In genomic region chr5:42977108-42977507, GRCm38 (mm10) we compare ENCODE assay signal across 21 mouse cellular contexts.
DNase-seq lines count a peak whose midpoint lies in the region; ATAC-seq lines count a peak whose summit lies in the region.
"Had no signal": no experiment of that assay in that cellular context is flagged by ENCODE, and none has a peak within 500 bp of the region (broad histone marks: within the 10 kb centered on the region; RNA-seq: fewer than 3 reads in every experiment).

No protein-coding gene starts in this region.

- no peak overlapping the region for H3K4me2 ChIP-seq in forebrain, embryonic 12.5 days
- no peak overlapping the region for H3K4me2 ChIP-seq in hindbrain, embryonic 16.5 days (ENCODE audit: low read length)
- H3K4me2 ChIP-seq: embryonic facial prominence, embryonic 12.5 days had no signal

- no peak overlapping the region for H3K27ac ChIP-seq in forebrain, embryonic 12.5 days
- no peak overlapping the region for H3K27ac ChIP-seq in hindbrain, embryonic 16.5 days (ENCODE audit: low read depth, low read length)
- H3K27ac ChIP-seq: embryonic facial prominence, embryonic 10.5 days; embryonic facial prominence, embryonic 12.5 days had no signal

- H3K9me3 ChIP-seq in forebrain, embryonic 12.5 days: no peaks in the 10 kb centered on the region
- H3K9me3 ChIP-seq in hindbrain, embryonic 16.5 days (ENCODE audit: control insufficient read depth, low read length): no peaks in the 10 kb centered on the region
- H3K9me3 ChIP-seq: embryonic facial prominence, embryonic 10.5 days; embryonic facial prominence, embryonic 12.5 days had no signal

- peak; percentile 88 for DNase-seq in 416B (ENCODE audit: low read depth)
- DNase-seq in MEL-GATA-1-ER (ENCODE audit: extremely low read depth, low read depth): peak; percentile 19
- no peak for DNase-seq in testis, postnatal 14 days (ENCODE audit: low spot score)
- DNase-seq in kidney, postnatal 4 days: no peak
- DNase-seq: adrenal gland, adult 2 months; adrenal gland, postnatal 10 days; adrenal gland, postnatal 25 days; cerebellum, adult 11 months; cerebellum, adult 18-20 months; cerebellum, adult 8-10 months; cerebellum, adult 9-11 months; cerebellum, postnatal 14 days; cerebellum, postnatal 36 days had no signal

- no peak overlapping the region for H3K4me3 ChIP-seq in forebrain, embryonic 12.5 days (replicated peaks)
- H3K4me3 ChIP-seq in hindbrain, embryonic 16.5 days (ENCODE audit: low read length): no peak overlapping the region
- H3K4me3 ChIP-seq: embryonic facial prominence, embryonic 10.5 days; embryonic facial prominence, embryonic 12.5 days had no signal

- WGBS in forebrain, embryonic 12.5 days: 87% methylated on average over 4 of the region's 4 CpGs
- WGBS in hindbrain, embryonic 16.5 days: 92% methylated on average over 4 of the region's 4 CpGs

- H3K9ac ChIP-seq in forebrain, embryonic 12.5 days: no peak overlapping the region
- no peak overlapping the region for H3K9ac ChIP-seq in hindbrain, embryonic 16.5 days (ENCODE audit: low read depth, low read length)
- H3K9ac ChIP-seq: embryonic facial prominence, embryonic 12.5 days had no signal

- H3K27me3 ChIP-seq in forebrain, embryonic 12.5 days: no peaks in the 10 kb centered on the region
- no peaks in the 10 kb centered on the region for H3K27me3 ChIP-seq in hindbrain, embryonic 16.5 days (replicated peaks; ENCODE audit: control insufficient read depth, insufficient read depth, low read length)
- H3K27me3 ChIP-seq: embryonic facial prominence, embryonic 12.5 days had no signal

- peak; percentile 97 for ATAC-seq in granulocyte monocyte progenitor cell, adult 5-6 weeks (replicated peaks; ENCODE audit: poor library complexity, severe bottlenecking)
- ATAC-seq in megakaryocyte progenitor cell, adult 5-6 weeks (replicated peaks; ENCODE audit: poor library complexity): peak; percentile 94
- ATAC-seq in forebrain, embryonic 12.5 days (ENCODE audit: low FRiP score): no peak
- no peak for ATAC-seq in hindbrain, embryonic 16.5 days
- ATAC-seq: forebrain, embryonic 14.5 days; forebrain, embryonic 16.5 days had no signal

- H3K36me3 ChIP-seq in forebrain, embryonic 12.5 days (replicated peaks): no peaks in the 10 kb centered on the region
- no peaks in the 10 kb centered on the region for H3K36me3 ChIP-seq in hindbrain, embryonic 16.5 days (ENCODE audit: control insufficient read depth, insufficient read depth, low read length)
- H3K36me3 ChIP-seq: embryonic facial prominence, embryonic 10.5 days; embryonic facial prominence, embryonic 12.5 days had no signal

- no peaks in the 10 kb centered on the region; the same call in 1 of the 2 replicates for H3K4me1 ChIP-seq in forebrain, embryonic 12.5 days
- H3K4me1 ChIP-seq in hindbrain, embryonic 16.5 days (ENCODE audit: control insufficient read depth, insufficient read depth, low read depth, low read length): no peaks in the 10 kb centered on the region
- H3K4me1 ChIP-seq: embryonic facial prominence, embryonic 10.5 days; embryonic facial prominence, embryonic 12.5 days had no signal

Comparison
In these comparisons a context has a peak if more than half of its experiments do, and no peak if none do; other contexts are left out.
1. DNase-seq: peak in 416B (single experiment) and MEL-GATA-1-ER (single experiment); none in testis, postnatal 14 days (single experiment) and kidney, postnatal 4 days (0 of 2).
2. ATAC-seq: peak in granulocyte monocyte progenitor cell, adult 5-6 weeks (single experiment) and megakaryocyte progenitor cell, adult 5-6 weeks (single experiment); none in forebrain, embryonic 12.5 days (single experiment) and hindbrain, embryonic 16.5 days (single experiment).